Mouse (Mus musculus): ENCODE measurements at regions not wholly inside any gene's neighbourhood (a gene's known extent, or its start where the extent isn't known, plus 50 kb on each side); places are given as distances from the start of the nearest gene placed in this dataset.

DNA sequence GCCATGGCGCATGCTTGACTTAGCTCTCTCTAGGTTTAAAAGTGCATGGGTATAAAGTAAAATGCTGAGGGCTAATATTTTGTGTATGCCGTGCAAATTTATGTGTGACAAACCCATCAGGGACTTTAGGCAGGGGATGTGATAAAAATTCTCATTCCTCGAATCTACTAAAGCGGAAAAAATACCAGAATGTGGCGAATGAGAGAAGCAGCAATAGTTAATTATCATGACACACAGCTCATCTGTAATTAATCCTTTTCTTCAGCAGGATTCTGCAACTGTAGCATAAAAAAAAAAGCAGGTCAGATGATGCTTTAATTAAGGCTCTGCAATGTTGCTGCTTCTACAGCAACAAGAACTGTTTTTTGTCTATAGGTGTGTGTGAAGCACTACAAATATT lies 286.6 kb upstream of the Prkd1 start:
- no peak for DNase-seq (ENCODE audit: low spot score)

DNA sequence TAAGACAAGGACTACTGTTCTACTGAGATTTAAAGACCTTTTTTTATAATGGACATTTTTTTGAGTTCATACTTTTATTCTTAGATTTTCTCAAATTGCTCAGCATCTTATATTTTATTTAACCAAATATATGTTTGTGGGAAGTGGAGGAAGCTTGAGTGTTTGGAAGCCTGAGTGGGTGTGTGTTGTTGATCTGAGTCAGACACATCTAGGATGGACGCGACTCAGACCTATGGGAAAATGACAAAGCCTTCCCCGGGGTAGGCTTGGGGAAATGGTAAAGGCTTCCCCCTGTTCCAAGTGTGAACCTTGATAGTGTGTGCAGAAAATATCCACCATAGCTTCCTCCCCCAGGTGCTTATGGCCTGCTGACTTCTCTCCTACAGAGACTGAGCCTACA lies 283.6 kb upstream of the Prkd1 start:
- DNase-seq (ENCODE audit: low spot score): no peak

DNA sequence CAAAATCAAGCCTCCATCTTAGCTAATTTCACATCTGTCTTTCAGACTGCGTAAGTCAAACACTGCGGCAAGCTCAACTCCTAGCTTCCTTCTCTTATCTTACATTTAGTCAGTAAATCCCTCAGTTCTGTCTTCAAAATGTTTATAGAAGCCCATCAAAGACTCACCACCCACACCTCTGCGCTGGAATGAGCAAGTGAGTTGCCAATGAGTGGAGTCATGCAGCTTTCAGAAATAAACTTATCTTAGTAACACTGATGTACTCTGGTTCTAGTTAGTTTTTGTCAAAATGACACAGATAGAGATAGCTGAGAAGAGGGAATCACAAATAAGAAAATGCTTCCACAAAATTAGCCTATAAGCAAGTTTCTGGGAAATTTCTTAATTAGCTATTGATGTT lies 280.7 kb upstream of the Prkd1 start:
- no peak for DNase-seq (ENCODE audit: low spot score)

DNA sequence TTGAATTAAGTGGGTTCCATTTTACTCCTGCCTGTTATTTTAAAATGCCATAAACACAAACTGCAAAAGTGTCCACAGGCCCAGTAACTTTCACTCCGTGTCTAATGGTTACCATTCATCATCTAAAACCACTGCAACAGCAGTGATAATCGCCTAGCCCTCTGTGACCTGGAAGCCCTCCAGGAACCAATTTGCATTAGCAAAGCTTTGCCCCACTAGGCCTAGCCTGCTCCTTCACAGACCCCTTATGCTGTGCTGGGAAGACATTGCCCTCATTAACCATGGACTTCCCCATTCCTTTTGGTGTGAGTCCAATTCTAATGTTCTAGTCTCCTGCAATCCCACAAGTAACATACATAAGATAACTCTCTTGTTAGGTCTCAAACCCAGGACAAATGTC lies 277.3 kb upstream of the Prkd1 start:
- DNase-seq (ENCODE audit: low spot score): no peak

DNA sequence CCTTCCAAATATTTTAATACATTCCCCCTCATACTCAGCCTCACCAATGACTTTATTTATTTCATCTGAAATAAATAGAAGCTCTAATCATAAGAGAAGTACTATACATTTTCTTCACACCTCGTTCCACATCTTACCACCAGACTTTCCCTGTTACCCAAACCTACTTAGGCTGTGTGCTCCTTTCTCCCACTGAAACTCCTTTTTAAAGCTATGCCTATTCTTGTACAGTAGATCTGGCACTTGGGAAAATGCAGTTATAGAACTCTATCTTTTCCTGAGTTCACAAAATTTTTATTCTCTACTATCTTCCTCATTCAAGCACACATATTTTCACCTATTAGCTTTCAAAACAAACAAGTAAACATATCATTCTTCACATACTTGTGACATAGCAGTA lies 272.8 kb upstream of the Prkd1 start:
- DNase-seq (ENCODE audit: low spot score): no peak

DNA sequence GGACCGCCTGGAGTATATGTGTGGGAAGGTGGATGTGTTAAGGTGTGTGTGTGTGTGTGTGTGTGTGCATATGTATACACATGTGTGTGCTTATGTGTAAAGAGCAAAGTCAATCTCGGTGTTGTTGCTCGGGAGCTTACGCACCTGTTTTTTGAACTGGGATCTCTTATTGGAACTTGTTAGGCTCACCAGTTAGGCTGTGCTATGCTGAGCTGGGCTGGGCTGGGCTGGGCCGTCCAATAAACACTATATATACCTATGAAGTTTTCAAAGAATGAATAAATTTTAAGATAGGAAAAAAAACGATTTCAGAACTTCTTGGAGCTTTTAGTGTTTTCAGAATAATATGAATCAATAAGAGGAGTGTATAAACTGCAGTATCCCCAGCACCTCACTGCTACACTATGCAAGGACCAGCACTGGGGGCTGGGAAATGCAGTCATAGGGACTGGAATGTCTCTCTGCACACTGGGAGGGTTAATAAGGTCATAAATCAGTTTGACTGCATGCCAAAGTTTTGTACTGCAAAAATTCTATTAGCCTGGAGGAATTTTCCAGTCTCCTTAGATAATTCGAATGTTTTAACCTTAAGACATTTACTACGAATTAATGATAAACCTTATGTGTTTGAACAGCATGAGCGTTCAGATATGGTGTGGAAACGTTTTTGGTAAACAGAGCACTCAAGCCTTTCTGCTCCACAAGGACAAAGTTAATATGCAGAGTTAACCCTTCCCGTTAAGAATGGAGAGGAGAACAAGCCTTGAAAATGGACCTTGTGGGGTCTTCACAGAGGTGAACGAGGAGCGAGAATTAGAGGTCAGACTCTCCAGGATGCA lies 250.9 kb upstream of the Prkd1 start:
- no peak for DNase-seq (ENCODE audit: low spot score)

DNA sequence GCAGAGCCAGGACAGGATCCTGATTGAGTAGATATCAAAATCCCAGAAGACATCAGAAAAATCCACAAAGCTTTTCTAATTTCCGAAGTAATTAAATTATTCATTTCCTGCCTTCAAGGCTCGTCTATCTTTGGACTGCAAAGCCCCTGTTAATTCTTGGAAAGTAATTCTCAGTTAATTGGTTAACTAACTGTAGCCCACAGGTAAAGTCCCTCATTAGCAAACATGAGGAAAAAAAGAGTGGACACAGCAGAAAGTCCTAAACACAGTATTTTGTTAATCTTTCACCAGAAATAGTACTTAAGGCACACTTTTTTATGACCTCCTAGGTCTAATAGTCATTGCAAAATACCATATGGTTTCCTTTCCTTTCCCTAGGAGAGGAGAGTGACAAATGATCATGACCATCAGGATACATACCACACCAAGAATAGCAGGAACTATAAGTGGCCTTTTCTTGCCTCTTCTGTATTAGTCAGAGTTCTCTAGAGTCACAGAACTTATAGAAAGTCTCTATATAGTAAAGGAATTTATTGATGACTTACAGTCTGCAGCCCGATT lies 248.8 kb upstream of the Prkd1 start:
- no peak for DNase-seq (ENCODE audit: low spot score)

DNA sequence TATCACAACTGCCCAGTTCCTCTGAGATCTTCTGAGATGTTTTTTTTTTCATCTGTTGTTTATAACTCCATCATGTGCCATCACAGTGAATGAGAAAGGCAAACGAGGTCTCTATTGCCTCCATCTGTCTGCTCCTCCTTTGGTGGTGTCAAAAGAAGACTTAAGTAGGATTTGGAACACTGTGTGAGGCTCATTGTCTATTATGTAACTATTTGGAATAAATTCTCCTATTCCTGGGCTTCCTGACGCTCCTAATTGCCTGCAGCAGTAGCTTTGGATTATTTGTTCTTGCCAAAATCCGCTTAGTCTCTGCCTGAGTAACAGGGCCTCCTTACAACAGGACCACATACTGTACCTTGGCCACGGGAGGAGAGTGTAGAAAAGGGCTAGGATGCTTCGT lies 244.7 kb upstream of the Prkd1 start:
- no peak for DNase-seq (ENCODE audit: low spot score)

DNA sequence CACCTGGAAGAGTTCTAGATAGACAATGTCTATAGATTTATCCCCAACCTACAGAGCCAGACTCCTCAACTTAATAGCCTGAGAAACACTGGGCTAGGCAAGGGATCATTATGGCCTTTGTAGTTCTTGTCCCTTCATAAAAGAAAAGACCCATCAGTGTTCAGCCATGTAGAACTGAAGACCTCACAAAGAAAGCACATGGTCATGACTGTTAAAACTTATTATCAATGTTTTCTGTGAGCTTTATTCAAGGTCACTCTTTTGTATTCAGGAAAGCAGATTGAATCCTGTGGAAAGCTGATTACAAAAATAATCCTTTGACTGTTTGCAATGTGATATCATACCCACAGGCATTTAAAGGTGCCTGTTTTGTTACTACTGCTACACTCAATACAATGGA lies 226.9 kb upstream of the Prkd1 start:
- DNase-seq (ENCODE audit: low spot score): no peak

DNA sequence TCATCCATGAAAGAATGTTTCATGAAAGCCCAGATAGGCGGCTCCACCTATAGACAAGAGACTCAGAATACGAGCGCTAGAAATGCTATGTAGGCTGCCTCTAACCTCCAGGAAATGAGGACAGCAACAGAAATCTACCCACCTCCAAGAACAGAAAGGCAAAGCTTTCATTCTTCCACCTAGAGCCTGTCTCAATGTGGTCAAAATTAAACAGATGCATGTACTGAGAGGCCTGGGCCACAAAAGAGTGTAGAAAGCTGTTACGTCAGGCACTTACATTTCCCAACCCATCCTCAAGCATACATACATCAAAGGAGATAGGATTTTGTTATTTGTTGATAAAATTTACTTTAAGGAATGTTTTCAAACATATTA lies 225.1 kb upstream of the Prkd1 start:
- no peak for DNase-seq (ENCODE audit: low spot score)

DNA sequence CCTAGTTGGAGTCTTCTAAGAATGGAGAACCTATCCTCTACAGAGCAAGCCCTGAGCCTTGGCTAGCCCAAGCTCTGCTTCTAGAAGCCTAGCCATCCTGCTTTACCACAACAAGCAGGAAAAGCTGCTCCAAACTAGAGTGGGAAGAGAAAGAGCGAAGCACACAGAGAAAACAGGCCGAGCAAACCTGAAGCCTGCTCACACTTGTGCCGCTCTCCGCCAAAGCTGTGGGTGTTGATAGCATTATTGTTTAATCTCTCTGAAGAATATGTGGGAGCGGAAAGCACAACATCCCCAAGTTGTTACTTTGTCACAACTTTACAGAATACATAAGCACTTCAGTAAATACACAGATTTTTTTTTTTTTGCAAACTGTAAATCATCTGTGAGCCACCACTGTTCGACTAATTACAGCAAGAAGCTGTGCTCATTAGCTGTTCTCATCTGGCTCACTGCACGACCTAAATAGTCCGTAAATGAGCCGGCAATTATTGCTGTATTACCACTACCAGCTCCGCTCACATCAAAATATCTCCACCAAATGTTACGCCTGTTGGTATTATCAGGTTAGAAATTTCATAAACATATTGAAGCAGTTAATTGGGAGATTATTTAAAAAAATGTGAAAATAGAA lies 224.6 kb upstream of the Prkd1 start:
- no peak for DNase-seq (ENCODE audit: low spot score)

DNA sequence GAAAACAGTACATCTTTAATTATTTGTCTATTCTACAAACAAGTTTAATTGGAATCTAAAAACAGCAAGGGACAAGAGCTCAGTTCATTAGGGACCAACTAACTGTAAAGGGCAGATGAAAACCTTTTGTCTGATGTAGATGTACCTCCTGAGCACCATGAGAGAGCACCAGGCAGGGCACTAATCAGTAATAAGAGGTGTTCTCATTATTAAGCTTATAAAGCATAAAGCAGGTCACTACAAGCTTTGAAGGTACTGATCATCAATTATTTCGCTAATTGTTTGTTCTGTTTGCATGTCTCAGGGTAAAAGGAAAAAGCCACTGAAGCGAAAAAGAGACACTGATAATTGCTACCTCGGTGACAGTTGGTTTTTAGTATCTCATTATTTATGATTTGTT lies 202.7 kb upstream of the Prkd1 start:
- no peak for DNase-seq (ENCODE audit: low spot score)

DNA sequence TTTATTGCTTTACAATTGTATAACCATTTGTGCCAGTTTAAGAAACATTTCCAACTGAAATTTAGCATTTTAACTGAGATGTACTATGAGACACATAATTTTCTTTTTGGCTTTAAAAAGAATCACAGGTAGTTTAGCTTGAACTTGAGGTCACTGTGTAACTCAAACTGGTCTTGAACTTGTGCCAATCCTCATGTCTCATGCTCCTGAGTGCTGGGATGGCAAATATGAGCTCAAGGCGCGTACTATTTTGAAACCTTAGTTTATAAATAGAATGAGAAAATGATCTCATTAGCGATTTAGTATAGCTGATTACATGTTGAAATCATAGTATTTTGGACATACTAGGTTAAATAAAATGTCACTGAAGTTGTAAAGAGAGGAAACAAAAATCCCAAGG lies 199.1 kb upstream of the Prkd1 start:
- DNase-seq (ENCODE audit: low spot score): no peak

DNA sequence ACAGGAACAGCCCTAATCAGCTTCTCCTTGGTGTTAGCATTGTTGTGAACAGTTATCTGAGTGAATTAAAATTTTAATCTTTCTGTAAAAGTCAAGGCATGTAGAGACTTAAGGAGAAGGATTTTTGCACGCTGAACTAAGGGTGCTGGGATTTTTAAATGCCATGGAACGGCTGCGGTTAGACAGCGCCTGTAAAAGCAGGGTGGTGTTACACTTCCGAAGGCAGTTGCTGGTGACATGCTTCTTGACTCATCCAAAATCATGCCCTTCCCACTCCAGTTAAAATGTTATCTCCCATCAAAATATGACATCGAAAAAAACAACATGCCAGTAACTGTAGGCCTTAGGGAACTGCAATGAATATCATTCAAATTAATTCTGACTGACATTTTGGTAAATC lies 193.8 kb upstream of the Prkd1 start:
- no peak for DNase-seq (ENCODE audit: low spot score)

DNA sequence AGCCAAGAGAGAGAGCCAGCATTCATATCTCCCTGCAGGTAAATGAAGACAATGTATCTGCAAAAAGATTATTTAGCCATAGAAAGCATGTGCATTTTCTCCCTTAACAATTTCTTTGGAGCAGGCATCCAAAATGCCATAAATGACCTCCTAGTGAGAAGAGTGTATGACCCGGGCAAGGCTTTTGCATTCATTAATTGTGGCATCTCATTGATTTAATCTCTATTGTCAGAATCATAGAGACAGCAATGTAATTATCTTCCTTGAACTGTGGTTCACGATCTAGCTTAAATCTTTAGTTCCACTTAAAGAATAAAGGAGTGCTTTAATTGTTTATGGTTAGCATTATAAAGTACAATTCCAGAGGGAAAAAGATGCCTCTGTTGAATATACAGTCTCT lies 190.5 kb upstream of the Prkd1 start:
- no peak for DNase-seq (ENCODE audit: low spot score)

DNA sequence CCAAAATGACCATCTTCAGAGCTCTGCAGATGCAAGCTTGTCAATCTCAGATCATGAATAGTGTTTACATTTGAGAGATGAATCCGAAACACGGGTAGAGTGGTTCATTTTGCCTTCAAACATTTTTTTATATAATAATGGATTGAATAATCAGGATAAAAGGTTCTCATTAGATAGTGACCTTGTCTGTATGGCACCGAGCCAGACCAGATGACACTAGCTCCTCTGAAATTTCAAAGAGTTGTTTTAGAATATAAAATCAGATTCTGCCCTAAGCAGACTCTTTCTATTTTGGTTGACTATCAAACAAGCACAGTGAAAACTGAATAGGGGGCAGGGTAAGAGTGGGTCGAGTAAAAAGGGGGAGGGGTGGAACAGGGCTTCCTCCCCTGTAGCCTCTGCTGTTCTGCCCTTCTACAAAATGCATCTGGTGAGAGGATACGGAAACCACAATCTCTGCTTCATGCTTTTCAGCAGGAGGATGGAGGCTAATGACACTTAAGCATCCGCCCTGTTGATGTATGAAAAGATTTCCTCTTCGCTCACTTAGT lies 159.9 kb upstream of the Prkd1 start:
- DNase-seq (ENCODE audit: low spot score): no peak

DNA sequence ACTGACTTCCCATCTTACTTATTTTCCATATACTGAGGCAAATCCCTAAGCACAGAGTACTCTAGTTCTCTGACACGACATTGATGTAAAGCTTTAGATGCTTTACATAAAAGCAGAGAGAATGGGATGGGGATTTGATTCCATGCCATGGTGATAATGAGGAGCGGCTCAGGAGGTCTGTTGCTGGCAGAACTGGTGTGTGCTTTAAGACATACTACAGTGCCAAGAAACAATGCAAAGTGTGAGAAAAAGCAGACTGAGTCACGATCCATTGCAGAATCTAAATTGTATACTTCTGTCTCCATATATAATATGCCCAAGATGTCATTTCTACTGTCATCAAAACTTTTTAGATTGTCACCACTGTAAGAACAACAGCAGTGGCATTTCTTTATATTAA lies 155.5 kb upstream of the Prkd1 start:
- DNase-seq (ENCODE audit: low spot score): no peak

DNA sequence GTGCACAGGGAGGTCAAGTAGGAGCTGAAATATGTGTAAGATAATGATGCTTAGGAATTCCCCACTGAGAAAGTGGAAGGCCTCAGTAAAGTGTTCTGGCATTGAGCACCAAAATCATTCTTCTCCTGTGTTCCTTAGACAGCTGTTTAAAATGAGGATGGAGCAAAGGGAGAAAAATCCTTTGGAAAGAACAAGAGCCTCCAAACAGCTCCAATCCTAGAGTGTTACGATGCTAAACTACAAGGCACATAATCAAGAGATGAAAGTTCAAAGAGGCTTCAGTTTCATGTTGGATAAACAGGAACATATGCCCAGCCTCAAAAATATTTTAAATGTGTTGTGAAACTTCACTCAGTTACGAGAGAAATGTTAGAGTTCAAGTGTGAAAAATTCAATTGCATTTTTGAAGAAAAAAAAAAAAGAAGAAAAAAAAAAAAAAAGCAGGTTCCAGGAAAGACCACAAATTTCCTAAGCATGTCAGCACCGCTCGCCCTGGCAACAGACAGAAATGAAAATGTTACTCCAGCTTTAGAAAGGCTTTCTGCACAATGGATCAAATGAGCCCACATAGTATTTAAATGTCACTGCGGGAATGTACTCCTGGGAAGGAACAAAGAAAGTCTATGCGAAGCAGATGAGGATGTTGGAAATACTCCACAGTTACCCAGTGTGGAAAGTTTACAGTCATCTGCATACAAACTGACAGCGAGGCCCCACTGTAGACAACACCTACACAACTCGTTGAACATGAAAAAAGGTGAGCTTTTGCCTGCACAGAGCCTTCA lies 116.5 kb upstream of the Prkd1 start:
- no peak for DNase-seq (ENCODE audit: low spot score)

DNA sequence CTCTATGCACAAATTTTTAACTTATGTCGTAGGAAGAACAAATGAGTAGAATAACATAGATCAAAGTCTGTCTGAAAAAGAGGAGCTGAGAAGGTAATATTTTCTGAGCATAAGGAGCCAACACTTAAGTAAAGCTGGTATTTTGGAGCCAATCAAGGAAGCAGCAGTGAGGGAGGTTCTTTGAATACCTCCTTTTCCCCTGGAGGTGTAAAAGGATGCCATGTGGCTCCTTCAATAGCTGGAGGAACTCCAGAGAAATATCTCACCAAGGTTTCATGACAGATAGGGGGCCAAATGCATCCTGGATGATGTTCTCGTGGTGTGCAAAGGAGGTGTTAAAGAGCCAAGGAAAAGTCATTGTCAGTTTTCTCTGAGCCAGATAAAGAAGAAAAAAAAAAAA lies 115.6 kb upstream of the Prkd1 start:
- no peak for DNase-seq (ENCODE audit: low spot score)

DNA sequence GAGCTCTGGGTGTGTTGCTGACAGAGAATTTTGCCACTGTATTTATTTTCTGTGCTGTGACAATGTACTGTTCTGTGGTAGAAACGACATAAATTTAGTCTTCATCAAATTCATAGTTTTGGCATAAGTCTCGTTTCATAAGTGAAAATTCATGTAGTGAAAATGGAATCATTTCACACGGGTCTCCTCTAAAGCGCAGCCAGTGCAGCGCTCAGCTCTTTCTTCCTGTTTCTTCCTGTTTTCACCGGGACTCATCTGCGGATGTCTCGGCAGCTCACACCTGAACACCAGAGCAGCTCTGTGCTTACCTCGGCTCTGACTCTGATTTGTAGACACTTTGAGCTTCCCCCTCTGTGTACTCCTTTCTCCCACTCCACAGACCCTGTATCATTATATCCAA lies 85.2 kb upstream of the Prkd1 start:
- no peak for DNase-seq (ENCODE audit: low spot score)

DNA sequence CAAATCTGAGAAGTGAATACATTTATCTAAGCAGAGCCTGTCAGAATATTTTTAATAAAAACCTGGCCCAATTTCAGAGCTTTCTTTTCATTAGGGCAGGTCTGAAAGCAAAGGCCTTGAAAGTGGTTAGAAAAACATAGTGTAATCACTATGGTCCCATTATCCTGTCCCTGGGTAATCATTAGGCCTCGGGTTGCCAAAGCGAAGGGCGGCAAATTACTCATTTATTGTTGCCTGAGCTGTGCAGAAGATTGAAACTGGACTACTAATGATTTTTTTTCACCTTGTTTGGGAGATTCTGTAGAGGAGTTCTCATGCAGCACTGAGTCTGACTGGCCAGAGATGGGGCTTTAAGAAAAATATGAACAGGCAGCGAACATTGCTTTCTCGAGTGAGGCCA lies 63.7 kb upstream of the Prkd1 start:
- DNase-seq (ENCODE audit: low spot score): no peak

DNA sequence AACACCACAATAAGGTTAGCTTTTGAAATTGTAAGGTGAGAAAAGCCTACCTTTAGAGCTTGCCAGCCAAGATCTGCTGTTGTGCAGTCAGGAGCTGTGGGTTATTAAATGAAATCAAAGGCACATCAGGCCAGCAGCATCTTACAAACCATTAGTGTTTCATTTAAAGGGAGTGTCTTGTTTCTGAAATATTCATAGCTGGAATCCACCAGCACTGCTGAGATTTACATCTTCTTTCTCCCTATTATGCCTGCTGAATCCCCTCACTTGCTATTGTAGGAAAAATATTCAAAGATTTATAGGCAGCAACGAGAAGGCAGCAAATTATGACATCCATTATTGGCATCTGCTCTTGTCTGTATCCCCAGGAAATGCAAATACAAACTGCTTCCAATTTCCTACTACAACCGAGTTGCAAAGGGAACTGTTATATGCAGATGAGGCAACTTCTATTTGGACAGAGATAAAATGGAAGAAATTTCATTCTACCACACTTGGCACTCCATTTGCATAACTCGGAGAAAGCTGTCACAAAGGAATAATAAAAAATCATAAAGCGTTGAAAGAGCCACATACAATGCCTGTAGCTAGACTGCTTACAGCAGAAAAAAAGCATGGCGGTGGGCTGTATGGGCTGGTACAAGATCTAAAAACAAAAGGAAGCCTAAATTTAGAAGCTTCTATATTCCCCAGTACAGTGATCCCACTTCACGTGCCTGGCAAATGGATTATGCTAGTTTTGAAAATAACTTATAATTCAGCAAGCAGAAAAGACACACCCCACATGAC lies 60.3 kb upstream of the Prkd1 start:
- no peak for DNase-seq (ENCODE audit: low spot score)

All from testis, postnatal 14 days (tissue).